Mouse (Mus musculus): Measurements from ENCODE around the gene Pcf11.

Gene Pcf11

GRCm38 (mm10) chr7:92669507-92670471 is at the start of gene Pcf11:
Pcf11 (minus strand) TSS chr7:92669934.
- peak; percentile 99 for DNase-seq (ENCODE audit: low read depth, low spot score)

GRCm38 (mm10) chr7:92715055-92715454 is 45.3 kb upstream of the Pcf11 start:
- no peak for DNase-seq (ENCODE audit: low read depth, low spot score)

DNA sequence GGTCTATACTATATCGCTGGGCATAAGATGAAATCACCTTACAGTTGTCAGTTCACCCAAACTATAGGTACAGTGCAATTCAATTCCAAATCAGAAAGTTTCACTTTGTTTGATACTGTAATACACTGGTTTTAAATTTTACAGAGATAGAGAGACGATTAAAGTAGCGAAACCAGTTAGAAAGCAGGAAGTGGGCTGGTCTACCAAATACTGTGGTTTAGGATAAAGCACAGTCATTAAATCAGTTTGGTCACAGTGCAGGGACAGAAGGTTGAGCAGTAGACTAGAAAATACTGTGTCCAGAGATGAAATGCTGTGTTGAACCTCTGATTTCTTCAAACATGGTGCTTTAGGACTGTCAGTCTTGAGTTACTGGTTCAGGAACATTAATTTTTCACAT is 41.9 kb upstream of the Pcf11 start:
- DNase-seq (ENCODE audit: low read depth, low spot score): peak; percentile 10

DNA sequence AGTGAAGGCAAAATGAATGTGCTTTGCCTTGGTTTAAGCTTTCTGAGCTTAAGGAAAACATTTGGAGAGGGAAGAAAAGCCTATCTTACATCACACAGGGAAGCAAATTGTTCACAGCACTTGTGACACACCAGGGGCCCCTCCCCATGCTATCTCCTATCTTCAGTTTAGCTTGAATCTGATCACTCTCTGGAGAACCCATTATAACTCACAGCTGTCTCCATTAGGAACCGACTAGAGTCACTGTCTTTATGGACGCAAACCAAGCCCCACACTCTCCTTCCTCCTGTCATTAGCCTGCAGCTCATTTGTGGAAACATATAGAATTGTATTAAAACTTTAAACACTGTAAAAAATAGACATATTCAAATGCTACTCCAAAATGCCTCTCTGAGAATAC is 39.8 kb upstream of the Pcf11 start:
- DNase-seq (ENCODE audit: low read depth, low spot score): no peak

- no peak for DNase-seq (ENCODE audit: low read depth, low spot score)
Measured at GRCm38 (mm10) chr7:92706711-92707110, 37.0 kb upstream of the Pcf11 start.

DNA sequence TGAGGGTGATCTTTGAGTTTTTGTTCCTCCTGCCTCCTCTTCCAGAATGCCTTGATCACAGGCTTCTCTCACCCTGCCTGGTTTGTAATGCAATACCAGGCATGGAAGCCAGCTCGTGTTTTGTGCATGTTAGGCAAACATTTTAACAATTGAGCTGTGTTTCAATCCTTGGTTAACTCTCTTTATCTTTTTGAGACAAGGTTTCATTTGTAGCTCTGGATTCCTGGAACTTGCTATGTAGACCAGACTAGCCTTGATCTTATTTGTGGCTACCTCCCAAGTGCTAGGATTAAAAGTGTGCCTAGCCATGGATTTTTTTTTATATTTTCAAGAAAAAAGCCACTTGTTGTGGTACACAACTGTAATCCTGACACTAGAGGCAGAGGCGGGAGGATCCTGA is 35.8 kb upstream of the Pcf11 start:
- DNase-seq (ENCODE audit: low read depth, low spot score): no peak

GRCm38 (mm10) chr7:92703661-92704060 is 33.9 kb upstream of the Pcf11 start:
- DNase-seq (ENCODE audit: low read depth, low spot score): no peak

- no peak for DNase-seq (ENCODE audit: low read depth, low spot score)
Measured at GRCm38 (mm10) chr7:92698770-92699169, 29.0 kb upstream of the Pcf11 start.

DNA sequence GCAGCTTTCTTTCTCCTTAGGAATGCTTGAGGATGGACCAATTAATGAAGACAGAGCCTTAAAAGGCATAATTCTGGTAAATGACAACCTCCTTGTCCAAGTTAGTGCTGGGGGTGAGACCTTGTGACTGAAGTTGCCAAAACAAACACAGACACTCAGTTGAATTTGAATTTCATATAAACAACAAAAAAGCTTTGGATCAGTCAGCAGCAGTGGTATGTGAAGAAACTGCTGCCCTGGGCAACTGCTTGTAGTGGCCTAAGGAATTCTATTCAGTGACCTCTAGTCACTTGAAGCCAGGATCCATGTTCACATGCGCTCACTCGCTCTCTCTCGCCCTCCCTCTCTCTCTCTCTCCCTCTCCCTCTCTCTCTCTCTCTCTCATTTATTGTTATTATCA is 26.7 kb upstream of the Pcf11 start:
- DNase-seq (ENCODE audit: low read depth, low spot score): no peak

DNA sequence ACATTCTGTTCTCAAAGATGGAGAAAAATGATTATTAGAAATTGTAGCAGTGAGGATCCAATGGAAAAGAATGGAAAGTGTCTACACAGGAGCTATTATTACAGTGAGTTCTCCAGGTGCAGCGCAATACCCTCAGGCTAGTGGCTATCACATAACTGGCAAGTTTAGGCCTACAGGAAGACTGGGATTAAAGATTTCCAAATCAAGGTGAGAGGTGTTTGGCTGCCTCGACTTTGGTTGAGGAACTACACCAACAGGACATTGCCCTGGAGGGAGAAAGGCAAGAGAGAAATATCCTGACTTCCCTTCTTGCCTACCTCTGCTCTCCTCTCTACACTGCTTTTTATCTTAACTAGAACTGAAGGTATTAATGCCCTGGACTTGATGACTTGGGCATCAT is 19.4 kb upstream of the Pcf11 start:
- DNase-seq (ENCODE audit: low read depth, low spot score): no peak

DNA sequence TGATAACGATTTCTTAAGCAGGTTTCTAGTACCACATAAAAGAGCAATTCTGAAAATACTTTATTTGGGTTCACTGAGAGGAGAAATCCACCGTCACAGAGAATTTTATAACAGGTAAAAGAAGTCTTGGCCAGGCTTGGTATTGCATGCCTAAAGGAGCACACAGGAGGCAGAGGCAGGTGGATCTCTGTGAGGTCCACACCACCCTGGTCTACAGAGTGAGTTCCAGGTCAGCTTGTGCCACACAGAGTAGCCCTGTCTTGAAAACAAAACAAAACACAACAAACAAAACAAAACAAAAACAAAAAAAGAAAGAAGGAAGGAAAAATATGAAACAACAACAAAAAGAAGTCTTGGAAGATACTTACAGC is 18.6 kb upstream of the Pcf11 start:
- DNase-seq (ENCODE audit: low read depth, low spot score): no peak

DNA sequence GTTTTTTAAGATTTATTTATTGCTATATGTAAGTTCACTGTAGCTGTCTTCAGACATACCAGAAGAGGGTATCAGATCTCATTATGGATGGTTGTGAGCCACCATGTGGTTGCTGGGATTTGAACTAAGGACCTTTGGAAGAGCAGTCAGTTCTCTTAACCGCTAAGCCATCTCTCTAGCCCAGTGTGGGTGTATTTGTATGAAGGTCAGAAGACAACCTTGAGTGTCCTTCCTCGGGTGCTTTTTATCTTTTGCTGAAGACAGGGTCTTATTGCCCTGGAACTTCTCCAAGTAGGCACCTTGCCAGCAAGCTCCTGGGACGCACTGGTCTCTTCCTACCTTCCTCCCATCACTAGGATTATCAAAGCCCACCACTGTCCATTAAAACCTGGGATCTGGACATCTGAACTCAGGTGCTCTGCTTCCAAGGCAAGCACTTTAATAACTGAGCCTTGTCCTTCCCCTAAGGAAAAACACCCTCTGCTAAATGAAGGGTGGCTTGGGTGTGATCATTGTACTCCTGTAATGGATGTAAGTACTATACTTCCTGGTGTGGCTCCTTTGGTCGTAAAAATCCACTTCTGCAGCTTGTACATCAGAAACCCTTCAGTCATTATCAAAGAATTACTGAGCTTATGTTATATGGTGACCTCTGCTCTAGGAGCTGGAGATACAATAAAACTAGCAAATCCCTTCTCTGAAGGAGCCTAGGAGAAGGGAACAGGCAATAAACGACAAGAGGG is 18.0 kb upstream of the Pcf11 start:
- DNase-seq (ENCODE audit: low read depth, low spot score): no peak

- DNase-seq (ENCODE audit: low read depth, low spot score): no peak
Measured at GRCm38 (mm10) chr7:92677346-92677745, 7.6 kb upstream of the Pcf11 start.

DNA sequence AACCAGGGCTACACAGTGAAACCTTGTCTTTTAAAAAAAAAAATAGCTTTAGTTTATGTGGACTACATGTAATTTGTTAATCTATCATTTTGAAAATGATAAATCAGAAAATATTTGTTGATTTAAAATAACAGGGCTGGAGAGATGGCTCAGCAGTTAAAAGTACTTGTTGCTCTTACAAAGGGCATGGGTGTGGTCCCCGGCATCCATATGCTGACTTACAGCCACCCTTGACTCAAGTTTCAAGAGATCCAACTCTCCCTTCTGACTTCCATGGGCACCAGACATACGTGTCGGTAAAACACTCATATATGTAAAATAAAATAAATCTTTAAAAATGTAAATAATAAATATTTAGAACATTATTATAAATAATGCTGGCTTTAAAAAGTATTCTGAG is 5.4 kb upstream of the Pcf11 start:
- DNase-seq (ENCODE audit: low read depth, low spot score): no peak

DNA sequence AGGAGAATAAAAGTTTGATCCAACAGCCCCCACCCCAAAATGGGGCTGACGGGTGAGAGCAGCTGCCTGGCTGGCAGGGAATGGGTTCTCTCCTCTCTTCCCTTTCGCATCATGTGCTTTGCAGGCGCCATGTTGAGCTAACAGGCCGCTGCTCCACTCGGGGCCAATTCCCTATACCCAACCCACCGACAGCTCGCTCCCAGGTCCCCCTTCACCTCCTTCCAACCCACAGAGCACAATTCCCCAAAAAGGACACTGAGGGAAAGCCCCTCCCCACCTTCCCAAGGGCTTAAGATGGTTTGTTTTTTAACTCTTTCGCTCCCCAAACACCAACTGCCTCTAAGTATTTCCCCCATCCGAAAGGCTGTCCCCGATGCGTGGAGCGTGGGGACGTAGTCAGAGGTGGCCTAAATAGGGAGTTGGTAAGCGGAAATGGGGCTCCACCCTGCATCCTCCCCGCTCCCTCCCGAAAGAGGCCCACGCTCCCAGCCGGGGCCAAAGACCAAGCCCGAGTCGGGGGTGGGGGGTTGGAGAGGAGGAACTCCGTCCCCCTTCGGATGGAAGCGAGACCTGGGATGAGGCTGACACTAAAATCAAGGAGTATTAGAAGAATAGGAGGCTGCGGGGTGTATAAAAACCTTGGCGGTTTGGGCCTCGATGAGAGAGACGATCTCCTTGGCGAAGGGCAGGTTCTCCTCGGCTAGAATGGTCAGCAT is 785 bp downstream of the Pcf11 start:
- peak; percentile 71 for DNase-seq (ENCODE audit: low read depth, low spot score)

DNA sequence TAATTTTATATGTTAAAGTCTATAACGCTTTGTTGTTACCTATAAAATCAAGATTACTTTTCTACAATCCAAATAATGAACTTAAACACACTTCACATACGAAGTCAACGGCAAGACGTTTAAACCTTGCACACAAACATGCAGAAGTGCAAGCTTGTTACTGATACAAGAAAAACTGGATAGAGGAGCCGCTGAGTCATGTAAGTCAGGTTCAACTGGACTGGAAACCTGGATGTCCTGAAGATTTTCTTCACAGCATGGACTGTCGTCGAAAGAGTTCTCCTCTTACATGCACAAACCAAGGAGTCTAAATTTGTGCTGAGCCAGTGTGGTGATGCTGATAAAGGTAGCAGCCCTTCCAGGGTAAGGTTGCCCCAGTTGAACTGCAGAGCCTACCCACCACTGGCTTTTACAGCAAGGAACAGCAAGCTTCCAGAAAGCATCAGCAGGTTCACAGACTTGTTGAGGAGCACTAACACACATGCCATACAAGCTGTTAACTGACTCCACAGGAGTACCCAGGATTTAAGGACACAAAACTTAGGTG is 3.4 kb downstream of the Pcf11 start:
- DNase-seq (ENCODE audit: low read depth, low spot score): peak; percentile 16

DNA sequence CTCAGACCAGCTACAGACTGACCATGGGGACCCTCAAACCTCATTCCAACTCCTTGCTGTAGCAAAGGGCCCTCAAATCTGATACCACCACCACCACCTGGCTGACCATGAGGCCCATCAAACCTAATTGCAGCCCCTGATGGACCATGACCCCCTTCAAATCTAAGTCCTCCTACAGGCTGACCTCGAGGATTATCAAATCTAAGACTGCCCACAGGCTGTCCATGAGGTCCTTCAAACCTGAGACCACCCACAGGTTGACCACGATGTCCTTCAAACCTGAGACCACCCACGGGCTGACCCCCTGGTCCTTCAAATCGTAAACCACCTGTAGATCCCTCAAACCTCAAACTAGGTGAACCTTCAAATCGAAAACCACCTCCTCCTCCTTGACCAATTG is 11.7 kb downstream of the Pcf11 start:
- no peak for DNase-seq (ENCODE audit: low read depth, low spot score)

GRCm38 (mm10) chr7:92656386-92656785 is 13.3 kb downstream of the Pcf11 start:
- no peak for DNase-seq (ENCODE audit: low read depth, low spot score)

- DNase-seq (ENCODE audit: low read depth, low spot score): no peak
Measured at GRCm38 (mm10) chr7:92653329-92653728, 16.4 kb downstream of the Pcf11 start.

GRCm38 (mm10) chr7:92647790-92648189 is 21.9 kb downstream of the Pcf11 start:
- DNase-seq (ENCODE audit: low read depth, low spot score): no peak

GRCm38 (mm10) chr7:92642358-92642757 is 27.4 kb downstream of the Pcf11 start:
- DNase-seq (ENCODE audit: low read depth, low spot score): no peak

- no peak for DNase-seq (ENCODE audit: low read depth, low spot score)
Measured at GRCm38 (mm10) chr7:92638050-92638449, 31.7 kb downstream of the Pcf11 start.

All from CD4-positive, CD25-positive, alpha-beta regulatory T cell, adult 2 months (primary cell).